16 mouse cellular contexts compared by ENCODE assay signal in genomic region chr5:149588814-149589534, GRCm38 (mm10). TPM values are rescaled to one million over a fixed set of nuclear protein-coding genes. Genes with fewer than 3 reads are reported as not detected.
DNase-seq lines count a peak whose midpoint lies in the region; ATAC-seq and TF ChIP-seq lines count a peak whose summit lies in the region.
"Had no signal": no experiment of that assay in that cellular context is flagged by ENCODE, and none has a peak within 500 bp of the region (broad histone marks: within the 10 kb centered on the region; RNA-seq: fewer than 3 reads in every experiment).

No protein-coding gene starts in this region.

- no peak overlapping the region for H3K4me3 ChIP-seq in gastrocnemius, adult 2 months
- no peak overlapping the region for H3K4me3 ChIP-seq in liver, embryonic 11.5 days (ENCODE audit: low read depth, low read length)
- H3K4me3 ChIP-seq: forebrain, embryonic 12.5 days had no signal

- WGBS in liver, embryonic 11.5 days, result 43% methylated on average over 7 of the region's 7 CpGs

- intact Hi-C loops in gastrocnemius, adult 2 months (cut with DNase I), result no loop called here

- 0 out of 2 replicates have a peak, but pooled peaks cover 5% of the 10 kb centered on the region for H3K4me1 ChIP-seq in liver, embryonic 11.5 days (replicated peaks; ENCODE audit: control insufficient read depth, insufficient read depth, low read length)

- no peak for ATAC-seq in liver, embryonic 11.5 days (replicated peaks; ENCODE audit: low FRiP score)
- ATAC-seq: inflammation-experienced regulatory T-cells, adult 6 months; Patski had no signal

- H3K36me3 ChIP-seq in liver, embryonic 11.5 days (ENCODE audit: control insufficient read depth, insufficient read depth, low read length), result no peaks in the 10 kb centered on the region
- H3K36me3 ChIP-seq: forebrain, embryonic 12.5 days had no signal

- H3K4me2 ChIP-seq in liver, embryonic 11.5 days, result no peak overlapping the region
- H3K4me2 ChIP-seq: forebrain, embryonic 12.5 days had no signal

- H3K27me3 ChIP-seq in liver, embryonic 11.5 days (replicated peaks; ENCODE audit: control insufficient read depth, insufficient read depth, low read length), result no peaks in the 10 kb centered on the region
- H3K27me3 ChIP-seq: forebrain, embryonic 12.5 days; Patski had no signal

- peak overlapping the region; percentile 28; the same call in 1 of the 2 replicates for H3K27ac ChIP-seq in gastrocnemius, adult 2 months
- H3K27ac ChIP-seq in liver, embryonic 11.5 days (ENCODE audit: low read depth, low read length), result no peak overlapping the region
- H3K27ac ChIP-seq: forebrain, embryonic 12.5 days; liver, embryonic 14.5 days had no signal

- no peaks in the 10 kb centered on the region; the same call in 1 of the 2 replicates for H3K9me3 ChIP-seq in liver, embryonic 11.5 days (ENCODE audit: control insufficient read depth, low read length)
- H3K9me3 ChIP-seq: forebrain, embryonic 12.5 days had no signal

- no peak for DNase-seq in gastrocnemius, adult 2 months
- DNase-seq in gastrocnemius, postnatal 4 days (ENCODE audit: low spot score in 2 of 2), result no peak
- peak; percentile 25 for DNase-seq in liver
- no peak for DNase-seq in liver, embryonic 11.5 days (ENCODE audit: low spot score)
- DNase-seq in brain, adult 2 months (ENCODE audit: low read depth, low spot score), result peak; percentile 22
- peak; percentile 52 for DNase-seq in kidney, postnatal 14 days
- DNase-seq in adrenal gland, postnatal 25 days, result no peak
- no peak for DNase-seq in cerebellum, postnatal 14 days
- DNase-seq: adrenal gland, adult 2 months; cerebellum, adult 11-12 months; gastrocnemius, postnatal 25 days; layer of hippocampus, postnatal 36 days had no signal

- no peak overlapping the region for H3K9ac ChIP-seq in liver, embryonic 11.5 days (ENCODE audit: low read depth, low read length)
- H3K9ac ChIP-seq: forebrain, embryonic 12.5 days; liver, embryonic 14.5 days had no signal

- no peak for TF ChIP-seq CTCF in gastrocnemius, adult 2 months (IDR thresholded peaks at IDR 0.05)

RNA-seq across cellular contexts. Expression of gene Hsph1, which starts 47.2 kb away (rescaled TPM):
- total RNA-seq in gastrocnemius, adult 2 months (2021), result 100 to 1,000 TPM in 1 of 2 experiments, 10 to 100 TPM in 1; 76.6 to 103 TPM
- 10 to 100 TPM; 34.9 to 38.7 TPM for total RNA-seq in gastrocnemius, postnatal 4 days (2021)
- polyA plus RNA-seq in liver, embryonic 11.5 days (2014; fragmentation: Nextera tagmentation; extraction: Ambion mirVana), result 116 and 119 TPM in 2 replicates
- 88.5 and 267 TPM in 2 replicates for total RNA-seq in adrenal gland, postnatal 25 days (2021)

Comparison
In these comparisons a context has a peak if more than half of its experiments do, and no peak if none do; other contexts are left out.
1. DNase-seq: peak in liver (single experiment), brain, adult 2 months (single experiment) and kidney, postnatal 14 days (single experiment); none in gastrocnemius, adult 2 months (single experiment), gastrocnemius, postnatal 4 days (0 of 2), liver, embryonic 11.5 days (single experiment), adrenal gland, postnatal 25 days (single experiment) and cerebellum, postnatal 14 days (0 of 2).